Comparison of ENCODE assay signal across 8 mouse cellular contexts in genomic region chr1:73902171-73902991, GRCm38 (mm10).
DNase-seq lines count a peak whose midpoint lies in the region; ATAC-seq lines count a peak whose summit lies in the region.

No protein-coding gene starts in this region.

- no peaks in the 10 kb centered on the region for H3K4me1 ChIP-seq in liver, embryonic 12.5 days
- peaks cover 5% of the 10 kb centered on the region; the same call in 1 of the 2 replicates for H3K4me1 ChIP-seq in hindbrain, embryonic 16.5 days (ENCODE audit: control insufficient read depth, insufficient read depth, low read depth, low read length)

- H3K9ac ChIP-seq in liver, embryonic 12.5 days = no peak overlapping the region
- H3K9ac ChIP-seq in hindbrain, embryonic 16.5 days (ENCODE audit: low read depth, low read length) = peak overlapping the region; percentile 5; the same call in 1 of the 2 replicates

- no peak overlapping the region for H3K4me2 ChIP-seq in liver, embryonic 12.5 days
- H3K4me2 ChIP-seq in hindbrain, embryonic 16.5 days (ENCODE audit: low read length) = peak overlapping the region; percentile 3

- no peak overlapping the region for H3K27ac ChIP-seq in liver, embryonic 12.5 days
- H3K27ac ChIP-seq in hindbrain, embryonic 16.5 days (ENCODE audit: low read depth, low read length) = 0 out of 2 replicates have a peak overlapping the region, but pooled peaks have one; percentile 4

- 18% methylated on average over 16 of the region's 16 CpGs for WGBS in liver, embryonic 12.5 days (ENCODE audit: insufficient replicate concordance)
- 13% methylated on average over 14 of the region's 16 CpGs for WGBS in hindbrain, embryonic 16.5 days

- H3K9me3 ChIP-seq in liver, embryonic 12.5 days (replicated peaks) = no peaks in the 10 kb centered on the region
- no peaks in the 10 kb centered on the region for H3K9me3 ChIP-seq in hindbrain, embryonic 16.5 days (ENCODE audit: control insufficient read depth, low read length)

- no peak for ATAC-seq in liver, embryonic 12.5 days
- ATAC-seq in hindbrain, embryonic 16.5 days = peak; percentile 71
- peak; percentile 72 for ATAC-seq in megakaryocyte progenitor cell, adult 5-6 weeks (replicated peaks; ENCODE audit: poor library complexity)

- peak; percentile 71 for DNase-seq in liver
- DNase-seq in cerebellum, adult 18-20 months = peak; percentile 32 to 69
- DNase-seq in forelimb bud, embryonic 11.5 days (ENCODE audit: low read depth, low spot score) = peak; percentile 87
- DNase-seq in left cerebral cortex, adult 18-20 months (ENCODE audit: low spot score in 2 of 2) = peak; percentile 72 to 76
- peak; percentile 77 for DNase-seq in skeletal muscle tissue, adult 2 months (ENCODE audit: low read depth, low spot score)

- no peak overlapping the region for H3K4me3 ChIP-seq in liver, embryonic 12.5 days
- no peak overlapping the region for H3K4me3 ChIP-seq in hindbrain, embryonic 16.5 days (ENCODE audit: low read length)

- no peaks in the 10 kb centered on the region for H3K36me3 ChIP-seq in liver, embryonic 12.5 days
- H3K36me3 ChIP-seq in hindbrain, embryonic 16.5 days (ENCODE audit: control insufficient read depth, insufficient read depth, low read length) = no peaks in the 10 kb centered on the region

- H3K27me3 ChIP-seq in liver, embryonic 12.5 days (replicated peaks) = no peaks in the 10 kb centered on the region
- H3K27me3 ChIP-seq in hindbrain, embryonic 16.5 days (replicated peaks; ENCODE audit: control insufficient read depth, insufficient read depth, low read length) = no peaks in the 10 kb centered on the region
